Mouse (Mus musculus): ENCODE results near the gene Card10. TPM values are rescaled to one million over a fixed set of nuclear protein-coding genes. Genes with fewer than 3 reads are reported as not detected.

The Card10 gene
- polyA plus RNA-seq, 1 experiment, result 13.0 TPM

DNA sequence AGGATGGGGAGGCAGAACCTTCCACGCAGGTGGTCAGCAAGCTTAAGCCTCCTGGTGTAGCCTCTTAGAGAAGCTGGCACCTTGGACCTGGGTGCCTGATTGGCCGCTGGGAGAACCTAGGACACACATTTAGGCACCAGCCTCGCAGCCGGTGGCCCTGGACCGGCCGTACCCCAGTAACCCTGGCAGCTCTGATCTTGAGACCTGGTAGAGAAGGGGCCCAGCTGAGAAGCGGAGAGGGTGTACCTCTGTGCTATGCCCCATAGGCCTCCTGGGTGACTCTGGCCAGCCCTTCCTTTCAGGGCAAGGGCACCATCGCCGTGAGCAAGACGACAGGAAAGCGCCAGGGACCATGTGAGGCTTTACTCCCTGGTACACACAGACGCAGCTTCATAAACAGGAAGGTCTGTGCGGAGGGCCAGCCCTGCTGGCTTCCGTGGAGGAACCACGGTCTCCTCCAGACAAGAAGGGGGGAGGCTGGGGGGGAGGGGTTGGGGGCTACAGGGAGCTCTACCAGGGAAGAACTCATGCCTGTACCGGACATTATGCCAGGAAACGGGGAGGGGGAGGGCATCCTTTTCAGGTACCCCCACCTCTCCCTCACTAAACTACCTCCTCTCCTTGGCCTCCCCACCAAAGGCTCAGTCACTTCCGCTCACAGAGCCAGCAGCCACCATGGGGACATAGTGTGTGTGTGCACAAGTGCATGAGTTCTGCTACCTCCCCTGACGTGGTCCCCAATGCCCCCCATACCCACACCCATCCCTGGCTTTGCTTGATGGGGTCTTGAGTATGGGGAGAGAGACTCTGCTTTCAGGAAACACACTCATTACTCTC lies 31.1 kb downstream of the Card10 start:
- DNase-seq, result peak; percentile 67
- H3K4me3 ChIP-seq (ENCODE audit: control insufficient read depth, insufficient read depth, low read length), result peak overlapping the region; percentile 59
- no peaks in the 10 kb centered on the region for H3K36me3 ChIP-seq (ENCODE audit: control insufficient read depth, insufficient read depth, low read length)
- WGBS, result 3% methylated on average over 19 of the region's 19 CpGs
- TF ChIP-seq POLR2A (IDR thresholded peaks at IDR 0.05; ENCODE audit: control insufficient read depth, extremely low read depth, insufficient read depth, low read length, poor library complexity) (peak; percentile 60), CTCF (IDR thresholded peaks at IDR 0.05; ENCODE audit: borderline replicate concordance, control insufficient read depth, extremely low read depth, insufficient read depth, low read length, poor library complexity) (no peak)
- peaks cover 29% of the 10 kb centered on the region for H3K4me1 ChIP-seq (replicated peaks; ENCODE audit: control insufficient read depth, insufficient read depth, low read length)
- peak overlapping the region; percentile 81 for H3K27ac ChIP-seq (ENCODE audit: control insufficient read depth, insufficient read depth, low read length)
- no peaks in the 10 kb centered on the region for H3K27me3 ChIP-seq (ENCODE audit: control insufficient read depth, insufficient read depth, low read length)

DNA sequence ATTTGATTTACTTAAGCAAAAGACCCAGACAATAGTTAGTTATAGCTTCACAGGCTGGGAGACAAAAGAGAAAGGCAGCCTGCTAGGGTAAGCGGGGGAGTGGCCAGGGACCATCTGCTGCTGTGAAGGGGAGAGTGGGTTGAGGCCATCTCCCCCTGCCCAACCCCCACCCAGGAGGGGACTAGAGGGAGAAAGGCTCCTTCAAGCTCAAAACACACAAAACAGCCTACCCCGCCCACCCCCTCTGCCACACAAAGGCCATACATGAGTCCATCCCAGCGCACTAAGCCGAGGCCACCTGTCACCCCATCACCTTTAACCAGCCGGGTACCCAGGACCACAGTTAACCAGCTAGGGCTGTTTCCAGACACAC lies 31.9 kb downstream of the Card10 start:
- H3K4me3 ChIP-seq (ENCODE audit: control insufficient read depth, insufficient read depth, low read length), result peak overlapping the region; percentile 59
- 15% methylated on average over 5 of the region's 5 CpGs for whole genome bisulfite sequencing
- H3K27me3 ChIP-seq (ENCODE audit: control insufficient read depth, insufficient read depth, low read length), result no peaks in the 10 kb centered on the region
- TF ChIP-seq CTCF (IDR thresholded peaks at IDR 0.05; ENCODE audit: borderline replicate concordance, control insufficient read depth, extremely low read depth, insufficient read depth, low read length, poor library complexity) (no peak), POLR2A (IDR thresholded peaks at IDR 0.05; ENCODE audit: control insufficient read depth, extremely low read depth, insufficient read depth, low read length, poor library complexity) (no peak)
- H3K36me3 ChIP-seq (ENCODE audit: control insufficient read depth, insufficient read depth, low read length), result no peaks in the 10 kb centered on the region; the same call in 1 of the 2 replicates
- peak overlapping the region; percentile 81 for H3K27ac ChIP-seq (ENCODE audit: control insufficient read depth, insufficient read depth, low read length)
- H3K4me1 ChIP-seq (replicated peaks; ENCODE audit: control insufficient read depth, insufficient read depth, low read length), result peaks cover 29% of the 10 kb centered on the region
- DNase-seq, result peak; percentile 49

- no peak overlapping the region for H3K4me3 ChIP-seq (ENCODE audit: control insufficient read depth, insufficient read depth, low read length)
- no peaks in the 10 kb centered on the region for H3K27me3 ChIP-seq (ENCODE audit: control insufficient read depth, insufficient read depth, low read length)
- H3K36me3 ChIP-seq (ENCODE audit: control insufficient read depth, insufficient read depth, low read length), result no peaks in the 10 kb centered on the region; the same call in 1 of the 2 replicates
- TF ChIP-seq POLR2A (IDR thresholded peaks at IDR 0.05; ENCODE audit: control insufficient read depth, extremely low read depth, insufficient read depth, low read length, poor library complexity) (no peak), CTCF (IDR thresholded peaks at IDR 0.05; ENCODE audit: borderline replicate concordance, control insufficient read depth, extremely low read depth, insufficient read depth, low read length, poor library complexity) (no peak)
- H3K27ac ChIP-seq (ENCODE audit: control insufficient read depth, insufficient read depth, low read length), result peak overlapping the region; percentile 31; the same call in 1 of the 2 replicates
- no peak for DNase-seq
- 56% methylated on average over 9 of the region's 9 CpGs for WGBS
- H3K4me1 ChIP-seq (replicated peaks; ENCODE audit: control insufficient read depth, insufficient read depth, low read length), result peaks cover 29% of the 10 kb centered on the region
Observed at GRCm38 (mm10) chr15:78770234-78770982, 32.4 kb downstream of the Card10 start.

DNA sequence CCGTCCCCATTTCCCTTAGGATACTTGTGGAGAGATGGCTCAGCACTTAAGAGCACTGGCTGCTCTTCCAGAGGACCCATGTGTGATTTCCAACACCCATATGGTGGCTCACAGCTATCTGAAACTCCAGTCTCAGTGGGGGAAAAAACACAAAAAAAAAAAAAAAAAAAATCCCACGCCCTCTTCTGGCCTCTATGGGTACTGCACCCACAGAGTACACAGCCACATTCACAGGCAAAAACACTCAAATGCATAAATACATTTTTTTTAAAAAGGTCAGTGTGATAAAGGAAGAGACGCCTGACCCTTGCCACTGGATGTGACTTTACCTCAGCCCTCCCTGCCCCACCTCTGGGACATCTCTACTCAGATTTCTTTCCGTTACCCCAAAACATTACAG lies 33.8 kb downstream of the Card10 start:
- H3K36me3 ChIP-seq (ENCODE audit: control insufficient read depth, insufficient read depth, low read length), result no peaks in the 10 kb centered on the region; the same call in 1 of the 2 replicates
- H3K4me1 ChIP-seq (replicated peaks; ENCODE audit: control insufficient read depth, insufficient read depth, low read length), result peaks cover 29% of the 10 kb centered on the region
- WGBS, result 92% methylated on average over 4 of the region's 4 CpGs
- no peaks in the 10 kb centered on the region for H3K27me3 ChIP-seq (ENCODE audit: control insufficient read depth, insufficient read depth, low read length)
- H3K27ac ChIP-seq (ENCODE audit: control insufficient read depth, insufficient read depth, low read length), result no peak overlapping the region
- TF ChIP-seq CTCF (IDR thresholded peaks at IDR 0.05; ENCODE audit: borderline replicate concordance, control insufficient read depth, extremely low read depth, insufficient read depth, low read length, poor library complexity), result no peak
- TF ChIP-seq POLR2A (IDR thresholded peaks at IDR 0.05; ENCODE audit: control insufficient read depth, extremely low read depth, insufficient read depth, low read length, poor library complexity), result no peak
- no peak for DNase-seq
- no peak overlapping the region for H3K4me3 ChIP-seq (ENCODE audit: control insufficient read depth, insufficient read depth, low read length)

DNA sequence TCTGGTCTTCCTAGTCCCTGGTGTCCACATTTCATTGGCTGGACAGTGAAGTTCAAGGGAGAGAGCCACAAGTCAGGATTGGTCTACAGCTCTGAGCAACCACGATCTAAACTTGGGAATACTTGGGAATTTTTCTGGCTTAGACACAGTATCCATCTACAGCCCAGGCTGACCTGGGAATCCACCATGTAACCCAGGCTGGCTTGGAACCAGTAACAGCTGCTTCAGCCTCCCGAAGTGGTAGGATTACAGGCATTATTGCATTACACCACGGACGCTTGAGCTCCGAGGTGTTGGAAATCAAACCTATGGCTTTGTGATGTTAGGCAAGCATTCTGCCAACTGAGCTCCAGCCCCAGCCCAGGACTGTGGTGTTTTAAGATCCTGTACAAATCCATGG lies 39.1 kb downstream of the Card10 start:
- DNase-seq, result no peak
- TF ChIP-seq CTCF (IDR thresholded peaks at IDR 0.05; ENCODE audit: borderline replicate concordance, control insufficient read depth, extremely low read depth, insufficient read depth, low read length, poor library complexity) (no peak), POLR2A (IDR thresholded peaks at IDR 0.05; ENCODE audit: control insufficient read depth, extremely low read depth, insufficient read depth, low read length, poor library complexity) (no peak)
- Histone ChIP-seq H3K4me3 (ENCODE audit: control insufficient read depth, insufficient read depth, low read length) (no peak overlapping the region), H3K27me3 (ENCODE audit: control insufficient read depth, insufficient read depth, low read length) (no peaks in the 10 kb centered on the region), H3K27ac (ENCODE audit: control insufficient read depth, insufficient read depth, low read length) (no peak overlapping the region), H3K36me3 (ENCODE audit: control insufficient read depth, insufficient read depth, low read length) (no peaks in the 10 kb centered on the region; the same call in 1 of the 2 replicates), H3K4me1 (replicated peaks; ENCODE audit: control insufficient read depth, insufficient read depth, low read length) (no peaks in the 10 kb centered on the region)
- WGBS, result 95% methylated on average over 5 of the region's 5 CpGs

DNA sequence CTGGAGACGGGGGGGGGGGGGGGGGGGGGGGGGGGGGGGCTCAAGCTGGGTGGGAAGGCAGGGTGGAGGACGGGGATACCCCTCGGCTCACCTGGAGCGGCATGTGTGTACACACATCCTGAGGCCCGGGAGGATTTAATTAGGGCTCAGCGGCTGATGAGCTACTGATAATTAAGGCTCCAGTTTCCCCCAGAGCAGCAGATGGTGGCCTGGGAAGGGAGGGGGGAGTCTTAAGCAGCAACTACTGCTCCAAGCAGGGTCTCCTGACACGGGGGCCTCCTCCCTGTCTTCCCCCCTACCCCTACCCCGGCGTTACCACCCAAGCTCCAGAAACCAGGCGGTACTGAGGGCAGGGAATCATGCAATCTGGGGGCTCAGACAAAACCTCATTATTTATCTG lies 39.6 kb downstream of the Card10 start:
- no peak for TF ChIP-seq POLR2A (IDR thresholded peaks at IDR 0.05; ENCODE audit: control insufficient read depth, extremely low read depth, insufficient read depth, low read length, poor library complexity)
- Histone ChIP-seq H3K27me3 (ENCODE audit: control insufficient read depth, insufficient read depth, low read length) (no peaks in the 10 kb centered on the region), H3K36me3 (ENCODE audit: control insufficient read depth, insufficient read depth, low read length) (no peaks in the 10 kb centered on the region; the same call in 1 of the 2 replicates), H3K27ac (ENCODE audit: control insufficient read depth, insufficient read depth, low read length) (no peak overlapping the region), H3K4me1 (replicated peaks; ENCODE audit: control insufficient read depth, insufficient read depth, low read length) (no peaks in the 10 kb centered on the region), H3K4me3 (ENCODE audit: control insufficient read depth, insufficient read depth, low read length) (no peak overlapping the region)
- WGBS, result 92% methylated on average over 9 of the region's 10 CpGs
- DNase-seq, result no peak
